Mouse (Mus musculus): ENCODE data around the gene Rptor.

GRCm38 (mm10) chr11:119685910-119686659 is 83.4 kb downstream of the Rptor start:
- TF ChIP-seq CTCF (IDR thresholded peaks at IDR 0.05; ENCODE audit: borderline replicate concordance, insufficient read depth, low read depth, low read length) (no peak), POLR2A (IDR thresholded peaks at IDR 0.05; ENCODE audit: borderline replicate concordance, insufficient read depth, low read length) (no peak)
